Mouse (Mus musculus) gastrocnemius, postnatal 25 days (tissue): ENCODE measurements around the gene Plekhh2. TPM values are rescaled to one million over a fixed set of nuclear protein-coding genes. Genes with fewer than 3 reads are reported as not detected.

Experiments used
- DNase-seq: peaks from one replicate; pipeline ENCODE4 v3.0.0; 2022
- total RNA-seq, 2 experiments: library from RNA; stranded (reverse); gene quantifications; 1 replicate in 1 of 2; 2 replicates in 1 of 2; pipeline ENCODE4 v1.2.3; 2021

Plekhh2 gene
- total RNA-seq, 2 experiments from 2014 or later: 2.2 to 2.3 TPM

DNA sequence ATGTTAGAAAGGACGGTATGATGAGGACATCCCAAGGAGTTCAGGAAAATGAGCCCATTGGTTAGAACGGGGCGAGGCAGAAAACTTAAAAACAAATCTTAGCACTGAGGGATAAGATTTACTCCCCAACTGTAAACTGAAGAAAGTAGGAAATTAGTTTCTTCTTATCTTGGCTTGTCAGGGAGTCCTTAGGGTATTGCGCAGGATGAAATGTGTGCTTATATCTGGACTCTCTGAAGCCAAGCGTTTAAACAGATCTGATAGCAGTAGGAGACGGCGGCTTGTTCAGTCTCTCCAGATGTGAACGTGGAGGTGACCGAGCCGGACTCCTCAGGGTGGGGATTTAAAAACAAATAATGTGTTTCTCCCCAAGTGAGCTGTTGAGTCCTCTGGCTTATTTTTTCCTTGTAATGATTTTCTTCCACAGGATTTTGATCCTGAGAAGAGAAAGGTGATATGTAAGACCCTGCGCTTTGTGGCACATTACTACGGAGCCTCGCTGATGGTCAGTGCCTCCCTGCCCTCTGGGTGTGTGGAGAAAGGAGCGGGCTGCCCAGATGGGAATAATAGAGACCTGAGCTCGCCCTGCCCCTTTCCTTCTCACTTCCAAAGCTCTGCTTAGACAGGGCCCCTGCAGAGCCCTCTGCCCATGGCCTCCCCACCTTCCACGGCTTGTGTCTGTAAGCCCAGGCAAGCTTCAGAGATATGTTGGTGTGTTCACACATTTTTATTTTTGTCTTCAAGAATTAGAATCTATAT is 132.8 kb downstream of the Plekhh2 start:
- DNase-seq: no peak

DNA sequence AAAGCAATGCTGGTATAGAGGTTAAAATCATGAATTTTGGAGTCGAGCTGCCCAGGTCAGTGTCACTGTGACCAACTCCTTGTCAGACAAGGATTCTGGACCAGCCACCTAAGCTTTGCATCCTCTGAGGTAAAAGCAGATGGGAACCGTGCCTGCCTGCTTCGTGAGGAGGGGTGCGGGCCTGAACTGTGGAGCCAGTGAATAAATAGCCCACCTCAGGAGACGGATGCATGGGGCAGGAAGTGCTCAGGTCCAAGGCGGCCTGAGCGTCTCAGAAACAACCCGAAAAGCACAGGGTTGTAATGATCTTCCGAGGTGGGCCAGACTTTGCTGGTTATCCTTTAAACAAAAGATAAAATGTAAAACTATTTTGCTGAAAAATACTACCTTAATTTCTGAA is 133.4 kb downstream of the Plekhh2 start:
- no peak for DNase-seq

DNA sequence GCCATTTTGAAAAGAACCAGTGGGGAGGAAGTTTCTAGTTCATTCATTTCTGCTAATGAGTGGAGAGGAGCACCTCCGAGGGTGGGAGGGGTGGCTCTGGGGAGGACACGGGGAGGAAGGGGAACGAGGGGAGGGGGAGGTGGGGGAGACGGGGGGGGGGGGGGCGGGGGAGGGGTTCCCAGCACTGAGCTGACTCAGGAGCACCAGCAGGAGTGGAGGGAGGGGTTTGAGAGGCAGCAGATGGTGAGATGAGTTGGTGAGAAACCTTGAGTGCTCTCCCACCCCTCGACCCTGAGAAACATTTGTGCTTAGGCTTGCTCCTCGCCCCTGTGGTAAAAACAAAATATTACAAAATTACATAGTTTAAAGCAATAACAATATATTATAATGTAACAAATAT is 134.2 kb downstream of the Plekhh2 start:
- DNase-seq: no peak

DNA sequence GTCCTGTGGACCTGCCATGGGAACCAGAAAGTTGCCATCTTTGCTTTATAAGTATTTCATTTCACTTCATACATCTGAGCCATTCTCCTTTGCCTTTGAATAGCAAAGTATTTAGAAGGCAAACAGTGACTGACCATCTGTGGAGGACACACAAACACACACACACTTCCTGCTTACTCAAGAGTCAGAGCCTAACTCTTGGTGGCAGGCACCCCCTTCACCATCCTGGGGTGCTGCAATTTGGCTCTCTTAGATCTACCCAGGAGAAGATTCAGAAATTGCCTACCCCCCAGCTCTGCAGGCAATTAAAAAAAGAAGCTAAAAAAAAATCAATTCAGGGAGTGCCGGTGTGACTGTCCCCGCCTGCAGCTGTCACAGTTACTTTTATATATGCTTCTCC is 134.8 kb downstream of the Plekhh2 start:
- no peak for DNase-seq

DNA sequence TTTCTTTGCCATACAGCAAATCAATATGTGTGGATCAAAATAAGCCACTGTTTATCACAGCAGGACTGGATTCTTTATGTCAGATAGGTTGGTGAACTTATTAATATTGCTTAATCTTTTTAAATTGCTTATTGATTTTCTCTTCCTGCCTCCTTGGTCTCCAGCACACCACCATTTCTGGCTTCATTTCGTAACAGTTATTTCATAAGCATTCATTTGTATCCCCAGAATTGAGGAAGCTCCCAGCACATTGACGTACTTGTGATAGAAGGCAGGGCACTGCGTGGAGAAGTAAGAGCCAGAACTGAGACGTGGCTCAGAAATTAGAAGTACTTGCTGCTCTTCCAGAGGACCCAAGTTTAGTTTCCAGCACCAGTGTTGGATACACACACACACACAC is 135.9 kb downstream of the Plekhh2 start:
- DNase-seq: no peak

DNA sequence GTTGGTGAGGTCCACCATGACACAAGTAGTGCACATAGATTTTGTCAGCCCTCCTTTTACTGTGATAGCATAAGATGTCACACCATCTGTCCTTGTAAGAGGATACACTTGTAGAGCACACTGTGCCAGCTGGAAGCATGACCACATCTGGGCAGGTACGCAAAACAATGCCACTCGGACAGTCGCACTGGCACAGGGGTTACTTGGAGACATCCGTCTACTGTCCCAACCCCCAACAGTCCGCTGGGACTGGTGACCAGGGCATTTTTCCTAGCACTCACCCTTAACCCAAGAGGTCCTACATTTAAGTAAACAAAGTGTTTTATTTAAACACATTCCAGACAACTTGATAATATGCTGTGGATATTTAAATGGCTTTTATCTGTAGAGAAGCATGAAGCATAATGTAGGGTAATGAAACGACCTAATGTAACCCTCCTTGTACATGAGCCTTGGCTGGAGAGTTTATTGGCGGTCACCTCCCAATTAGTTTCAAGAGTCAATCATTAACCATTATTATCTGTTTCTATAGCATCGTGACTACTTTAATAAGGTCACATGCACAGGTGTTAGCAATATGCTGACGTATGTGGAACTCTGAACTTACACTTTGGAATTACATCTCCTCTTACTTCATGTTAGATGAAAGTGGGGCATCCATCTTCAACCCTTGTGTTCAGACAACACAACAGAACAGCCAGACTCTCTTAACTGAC is 138.8 kb downstream of the Plekhh2 start:
- DNase-seq: no peak

DNA sequence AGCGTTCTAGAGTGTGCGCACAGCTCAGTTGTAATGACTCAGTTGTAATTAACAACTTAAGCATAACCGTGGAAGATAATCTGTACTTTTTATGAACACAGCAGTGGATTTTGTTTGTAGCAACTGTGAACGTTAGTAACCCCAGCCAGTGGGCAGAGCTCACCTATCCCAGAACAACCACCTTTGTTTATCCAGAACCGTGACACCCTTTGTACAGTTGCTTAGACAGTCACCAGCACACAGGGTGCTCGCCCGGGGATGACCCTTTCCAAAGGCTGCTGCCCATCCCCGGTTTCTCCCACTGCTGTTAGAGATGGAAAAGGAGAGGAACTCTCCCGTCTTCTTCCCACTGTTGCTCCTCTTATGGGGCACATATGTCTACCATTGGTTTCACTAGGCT is 141.8 kb downstream of the Plekhh2 start:
- no peak for DNase-seq

DNA sequence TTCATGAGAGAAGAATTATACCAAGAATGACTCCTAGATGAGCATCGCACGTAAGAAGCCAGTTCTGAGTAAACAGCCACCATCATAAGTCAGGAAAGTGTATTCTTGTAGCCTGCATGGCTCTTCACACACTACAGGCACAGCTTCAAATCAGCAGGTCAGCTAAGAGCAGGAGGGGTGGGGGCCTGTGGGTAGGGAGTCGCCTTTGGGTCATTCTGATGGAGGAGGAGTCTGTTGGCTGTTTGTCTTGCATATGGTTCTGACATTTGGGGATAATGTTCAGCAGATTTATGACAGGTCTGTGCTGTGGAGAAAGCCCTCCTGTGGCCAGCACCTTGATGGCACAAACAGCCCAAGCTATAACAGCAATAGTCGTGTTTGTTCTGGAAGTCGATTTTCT is 144.5 kb downstream of the Plekhh2 start:
- DNase-seq: no peak

DNA sequence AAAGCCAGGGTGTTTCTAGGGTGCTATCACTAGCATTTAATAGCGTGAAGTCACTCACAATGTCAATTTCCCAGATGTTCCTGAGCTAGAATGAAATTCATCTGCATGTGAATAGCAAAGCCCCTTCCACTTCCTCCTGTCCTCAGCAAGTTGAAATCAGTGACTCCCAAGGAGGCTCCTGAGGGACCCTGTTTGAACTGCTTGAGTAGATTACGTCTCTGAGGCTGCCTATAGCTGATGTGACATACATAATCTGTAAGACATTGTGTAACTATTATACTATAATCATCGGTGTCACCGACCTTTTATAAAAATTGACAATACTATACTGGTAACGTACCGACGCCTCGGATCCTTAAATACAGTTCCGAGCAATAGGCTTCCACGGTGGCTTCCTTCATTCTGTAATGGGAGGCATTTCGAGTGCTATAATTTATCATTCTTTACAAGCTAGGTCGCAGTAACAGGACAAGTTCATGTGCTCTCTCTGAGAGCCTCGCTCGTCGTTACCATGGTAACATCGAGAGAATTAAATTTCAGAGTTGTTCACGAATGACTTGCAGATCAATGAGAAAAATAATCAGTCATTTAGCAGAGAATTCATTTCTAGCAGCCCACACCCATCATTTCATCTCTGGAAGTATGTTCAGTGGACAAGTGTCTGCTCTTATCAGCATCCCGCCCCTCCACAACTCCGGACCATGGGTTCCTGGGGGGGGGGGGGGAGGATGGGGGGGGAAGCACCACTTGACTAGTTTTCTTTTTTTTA is 145.1 kb downstream of the Plekhh2 start:
- DNase-seq: no peak

DNA sequence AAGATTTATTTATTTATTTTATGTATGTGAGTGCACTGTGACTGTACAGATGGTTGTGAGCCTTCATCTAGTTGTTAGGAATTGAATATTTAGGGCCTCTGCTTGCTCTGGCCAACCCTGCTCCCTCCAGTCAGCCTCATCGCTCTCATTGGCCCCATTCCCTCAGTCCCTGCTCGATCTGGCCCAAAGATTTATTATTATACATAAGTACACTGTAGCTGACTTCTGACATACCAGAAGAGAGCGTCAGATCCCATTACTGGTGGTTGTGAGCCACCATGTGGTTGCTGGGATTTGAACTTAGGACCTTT is 145.7 kb downstream of the Plekhh2 start:
- DNase-seq: no peak

DNA sequence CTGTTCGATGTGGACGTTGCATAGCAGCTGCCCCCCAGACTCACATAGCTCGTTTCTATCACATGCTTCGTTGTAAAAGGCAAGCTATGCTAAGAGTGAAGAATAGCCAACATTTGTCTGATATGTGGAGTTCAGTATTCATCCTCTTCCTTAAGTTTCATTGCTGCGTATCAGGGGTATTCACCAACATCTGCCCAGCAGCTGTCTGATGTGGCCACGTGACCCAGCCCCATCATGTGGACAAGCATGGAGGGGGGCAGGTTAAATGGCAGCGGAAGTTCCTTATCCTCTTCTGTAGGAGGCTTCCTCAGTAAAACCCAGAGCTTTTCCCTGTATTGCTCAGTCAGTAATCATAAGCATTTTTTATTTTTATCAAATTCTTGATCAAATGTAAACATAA is 146.1 kb downstream of the Plekhh2 start:
- no peak for DNase-seq

DNA sequence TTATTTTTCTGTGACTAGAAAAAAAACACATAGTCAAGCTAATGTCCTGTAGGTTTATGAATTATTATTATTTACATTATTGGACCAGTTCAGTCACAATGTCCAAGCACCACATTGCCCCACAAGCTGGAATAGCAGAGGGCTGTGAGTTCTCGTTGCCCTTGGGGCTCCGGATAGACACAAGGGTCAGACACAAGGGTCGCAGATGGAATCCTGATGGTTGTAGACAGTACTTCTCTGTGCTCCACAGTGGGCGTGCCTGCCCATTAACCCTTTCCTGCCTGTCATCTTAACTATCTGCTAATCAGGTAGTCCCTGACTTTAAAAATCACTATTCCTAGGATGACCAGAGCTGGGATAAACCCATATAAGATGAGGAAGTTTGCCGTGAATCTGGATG is 146.5 kb downstream of the Plekhh2 start:
- no peak for DNase-seq

DNA sequence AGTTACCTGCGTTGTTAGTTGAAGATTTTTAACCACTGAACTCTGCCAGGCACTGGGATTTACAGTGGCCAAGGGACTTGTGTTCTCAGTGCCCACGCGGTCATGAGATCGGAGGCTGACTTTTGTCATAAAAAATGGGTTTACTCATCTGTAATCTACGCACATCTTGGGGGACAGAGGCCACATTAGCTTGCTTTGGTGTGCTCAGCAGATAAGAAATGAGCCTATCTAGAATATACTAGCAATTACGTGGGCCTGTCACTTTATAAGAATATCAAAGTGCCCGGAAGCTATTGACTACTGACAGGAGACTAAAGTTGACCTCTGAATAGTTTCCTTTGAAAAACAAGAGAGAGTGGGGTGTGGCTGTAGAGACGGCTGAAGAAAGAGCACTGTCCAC is 147.3 kb downstream of the Plekhh2 start:
- DNase-seq: no peak

DNA sequence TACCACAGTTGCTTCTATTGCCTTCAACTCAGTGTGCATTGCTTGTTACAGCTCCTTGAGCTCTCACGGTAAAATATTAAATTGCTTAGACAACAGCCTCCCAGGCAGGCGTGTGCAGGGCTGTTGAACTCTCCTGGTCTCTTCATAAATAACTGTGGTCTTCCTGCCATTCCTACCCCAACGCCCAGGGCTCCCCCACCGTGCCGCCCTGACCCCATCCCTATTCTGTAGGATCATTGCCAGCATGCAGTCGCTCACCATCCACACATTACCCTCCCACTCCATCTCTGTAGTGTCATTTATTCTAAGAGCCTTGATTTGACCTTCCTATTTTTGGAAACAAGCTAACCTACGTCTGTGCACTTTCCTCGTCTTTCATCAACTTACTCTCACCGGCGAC is 153.4 kb downstream of the Plekhh2 start:
- no peak for DNase-seq

DNA sequence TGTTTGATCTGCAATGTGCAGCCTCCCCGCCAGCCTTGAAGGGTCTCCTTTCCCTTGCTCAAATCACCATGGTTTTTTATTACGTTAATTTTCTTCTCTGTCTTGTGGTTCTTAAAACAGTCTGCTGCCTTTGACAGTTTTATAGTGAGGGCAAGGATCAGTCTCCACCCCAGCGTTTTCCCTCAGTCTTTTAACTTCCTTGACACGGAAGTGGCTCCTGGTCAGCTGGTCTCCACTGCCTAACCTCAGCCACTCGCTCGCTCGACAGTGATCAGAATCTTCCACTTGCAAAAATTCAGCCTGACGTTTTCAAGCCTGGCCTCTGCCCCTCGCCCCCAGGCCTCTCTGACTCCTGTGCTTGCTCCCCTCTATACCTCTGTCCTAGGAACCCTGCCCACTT is 154.0 kb downstream of the Plekhh2 start:
- no peak for DNase-seq

DNA sequence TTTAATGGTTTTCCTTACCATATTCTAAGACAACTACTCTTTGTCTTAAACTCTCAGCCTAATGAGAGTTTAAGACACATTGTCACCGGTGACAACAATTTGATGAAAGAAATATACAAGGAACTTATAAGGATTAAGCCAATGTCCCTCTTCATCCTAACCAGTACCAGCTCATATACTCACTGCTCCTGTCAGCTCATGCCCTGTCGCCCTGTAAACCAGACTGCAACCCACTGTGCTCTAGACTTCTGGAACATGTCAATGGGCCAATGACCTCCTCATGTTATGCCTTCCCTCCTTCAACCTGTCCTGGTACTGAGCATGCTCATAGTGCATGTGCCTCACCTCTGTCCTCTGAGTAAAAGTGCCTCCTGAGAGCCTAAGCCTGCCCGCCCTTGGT is 156.2 kb downstream of the Plekhh2 start:
- DNase-seq: no peak

Other genes starting within 250 kb of the Plekhh2 start
- 1 to 10 TPM; 4.5 to 5.4 TPM for gene Thada, start 45.7 kb upstream of the Plekhh2 start, total RNA-seq
- 1 to 10 TPM; 3.1 to 3.6 TPM for gene Dync2li1, start 114.6 kb downstream of the Plekhh2 start, total RNA-seq
- gene Abcg8, start 164.4 kb downstream of the Plekhh2 start, total RNA-seq: not detected
- gene Abcg5, start 171.1 kb downstream of the Plekhh2 start, total RNA-seq: not detected